Mouse (Mus musculus) MN1 (cell line): ENCODE data around the gene Pla2g16.

Experiments used
- DNase-seq: peaks from one replicate; pipeline ENCODE4 v3.0.0-alpha.2; 2016; ENCODE audit warnings: low spot score

Pla2g16 gene

DNA sequence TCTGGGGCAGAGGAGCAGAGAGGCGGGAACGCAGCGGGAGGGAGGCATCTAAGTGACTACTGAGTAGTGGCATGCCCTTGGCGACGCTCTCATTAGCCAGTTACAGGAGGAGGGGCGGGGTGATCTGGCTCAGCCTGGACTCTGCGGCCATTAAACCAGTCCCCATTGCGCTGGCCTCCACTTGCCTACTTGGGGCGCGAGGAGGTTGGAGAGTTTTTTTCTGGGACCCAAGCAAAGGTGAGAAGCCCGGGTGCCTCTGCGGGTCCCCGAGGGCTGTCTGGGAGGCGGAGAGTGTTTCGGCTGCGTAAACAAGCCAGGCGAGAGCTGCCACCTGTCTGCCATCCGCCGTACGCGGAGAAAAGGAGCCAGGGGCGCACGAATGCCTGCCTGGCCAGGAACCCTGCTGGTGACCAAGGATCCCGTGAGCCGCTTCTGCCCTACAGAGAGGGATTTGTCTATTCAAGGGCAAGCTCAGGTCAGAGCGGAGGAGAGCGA is at the start of gene Pla2g16:
Gene Pla2g16, plus strand, starts transcription at position 132 of the 495 bp plus-strand sequence.
- DNase-seq = no peak

DNA sequence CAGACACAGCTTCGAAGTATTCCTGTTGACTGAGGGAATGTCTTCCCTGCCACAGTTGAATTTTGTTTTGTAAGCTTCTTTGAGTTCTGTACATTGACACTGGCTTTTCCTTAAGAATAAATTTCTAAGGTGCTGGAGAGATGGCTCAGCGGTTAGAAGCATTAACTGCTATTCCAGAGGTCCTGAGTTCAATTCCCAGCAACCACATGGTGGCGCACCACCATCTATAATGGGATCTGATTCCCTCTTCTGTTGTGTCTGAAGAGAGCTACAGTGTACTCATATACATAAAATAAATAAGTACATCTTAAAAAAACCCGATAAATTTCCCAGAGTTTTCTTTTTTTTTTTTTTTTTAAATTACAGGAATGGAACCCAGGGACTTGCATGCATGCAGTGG is 49.2 kb upstream of the Pla2g16 start:
- no peak for DNase-seq

DNA sequence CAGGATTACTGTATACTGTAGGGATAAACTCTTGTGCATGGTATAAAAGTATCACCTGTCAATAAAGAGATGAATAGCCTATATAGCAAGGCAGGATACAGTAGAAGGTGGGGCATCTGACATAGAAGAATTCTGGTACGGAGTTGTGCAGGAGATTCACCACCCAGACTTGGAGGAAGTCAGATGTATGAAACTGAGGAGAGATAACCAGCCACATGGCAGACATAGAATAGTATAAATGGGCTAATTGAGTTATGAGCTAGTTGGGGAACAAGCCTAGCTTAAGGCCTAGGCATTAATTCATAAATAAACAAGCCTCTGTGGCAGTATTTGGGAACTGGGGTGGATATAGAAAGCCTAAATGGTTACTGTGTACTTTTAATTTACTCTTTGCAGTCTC is 40.8 kb upstream of the Pla2g16 start:
- no peak for DNase-seq

DNA sequence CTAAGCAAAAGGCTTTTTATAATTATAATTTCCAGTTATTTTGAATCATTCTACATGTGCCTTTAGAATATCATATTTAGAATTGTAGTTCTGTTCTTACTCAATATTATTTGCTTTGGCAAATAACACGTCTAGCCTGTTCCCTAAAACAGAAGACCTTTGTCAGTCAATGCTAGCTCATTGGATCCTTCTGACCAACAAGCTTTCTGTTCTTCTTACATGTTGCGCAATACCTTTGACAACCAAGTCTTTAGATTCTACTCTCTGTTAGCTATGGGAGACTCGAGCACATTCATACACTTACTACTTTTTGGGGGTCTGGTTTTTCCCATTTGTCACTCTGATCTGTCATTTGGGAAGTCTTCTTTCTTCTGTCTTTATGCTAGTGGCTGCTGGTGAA is 35.6 kb upstream of the Pla2g16 start:
- DNase-seq = no peak

DNA sequence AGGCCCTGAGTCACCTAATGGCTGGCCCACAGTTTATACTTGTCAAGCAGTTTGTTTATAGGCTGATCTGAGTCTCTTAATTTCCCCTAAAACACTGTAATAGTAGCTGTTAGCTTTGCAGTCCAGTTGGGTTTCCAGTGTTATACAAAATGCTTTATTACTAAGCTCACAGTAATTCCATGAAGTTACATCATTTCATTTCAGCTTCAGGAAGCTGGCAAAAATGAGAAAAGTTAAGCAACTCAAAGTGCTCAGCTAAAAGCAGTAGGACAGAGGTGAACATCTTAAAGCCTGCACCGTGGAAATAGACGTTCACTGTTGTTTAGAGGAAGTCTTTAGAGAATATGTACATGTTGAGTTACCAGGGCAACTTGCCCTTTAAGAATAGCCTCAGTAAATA is 34.4 kb upstream of the Pla2g16 start:
- DNase-seq = no peak

DNA sequence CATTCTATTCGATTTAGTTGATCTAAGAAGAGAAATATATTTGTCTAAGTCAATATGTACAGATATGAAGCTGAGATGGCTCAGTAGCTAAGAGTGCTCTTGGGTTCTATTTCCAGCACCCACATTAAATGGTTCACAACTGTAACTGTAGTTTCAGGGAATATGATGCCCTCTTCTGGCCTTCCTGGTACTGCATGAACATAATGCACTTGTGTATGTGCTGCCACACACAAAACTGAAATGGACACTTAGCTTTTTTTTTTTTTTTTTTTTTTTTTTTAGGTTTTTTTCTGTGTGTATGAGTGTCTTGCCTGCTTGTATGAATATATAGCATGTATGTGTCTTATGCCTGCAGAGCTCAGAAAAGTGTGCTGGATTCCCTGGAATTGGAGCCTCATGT is 34.0 kb upstream of the Pla2g16 start:
- DNase-seq = no peak

DNA sequence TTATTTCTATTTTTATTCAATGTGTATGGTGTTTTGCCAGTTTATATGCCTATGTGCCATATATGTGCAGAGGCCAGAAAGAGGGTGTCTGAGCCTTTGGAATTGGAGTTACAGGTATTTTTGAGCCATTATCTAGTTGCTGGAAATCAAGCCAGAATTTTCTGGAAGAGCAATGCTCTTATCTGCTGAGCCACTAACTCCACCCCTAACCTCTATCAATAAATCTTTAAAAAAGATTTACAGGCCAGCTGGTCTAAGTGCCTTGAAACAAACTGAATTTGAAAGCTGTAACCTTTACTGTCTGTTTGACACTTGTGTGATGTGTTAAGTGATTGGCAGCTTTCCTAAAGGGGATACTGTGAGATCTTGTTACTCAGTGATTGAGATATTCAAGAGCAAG is 33.5 kb upstream of the Pla2g16 start:
- no peak for DNase-seq

DNA sequence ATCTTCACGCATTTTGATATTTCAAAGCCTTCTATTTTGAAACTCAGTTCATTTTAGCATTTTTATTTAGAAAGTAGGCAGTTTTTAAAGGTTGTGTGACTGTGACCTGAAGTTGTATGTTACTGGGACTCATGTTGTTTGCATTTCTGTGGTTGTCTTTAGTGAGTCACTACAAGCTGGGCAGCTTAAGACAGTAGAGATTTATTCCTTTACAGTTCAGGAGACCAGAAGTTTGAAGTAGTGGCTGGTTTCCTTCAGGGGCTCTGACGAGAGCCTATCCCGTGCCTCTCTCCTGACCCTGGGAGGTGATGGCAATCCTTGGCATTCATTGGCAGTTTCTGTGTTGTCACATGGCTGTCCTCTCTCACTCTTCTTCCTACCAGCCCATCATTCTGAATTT is 32.4 kb upstream of the Pla2g16 start:
- no peak for DNase-seq

DNA sequence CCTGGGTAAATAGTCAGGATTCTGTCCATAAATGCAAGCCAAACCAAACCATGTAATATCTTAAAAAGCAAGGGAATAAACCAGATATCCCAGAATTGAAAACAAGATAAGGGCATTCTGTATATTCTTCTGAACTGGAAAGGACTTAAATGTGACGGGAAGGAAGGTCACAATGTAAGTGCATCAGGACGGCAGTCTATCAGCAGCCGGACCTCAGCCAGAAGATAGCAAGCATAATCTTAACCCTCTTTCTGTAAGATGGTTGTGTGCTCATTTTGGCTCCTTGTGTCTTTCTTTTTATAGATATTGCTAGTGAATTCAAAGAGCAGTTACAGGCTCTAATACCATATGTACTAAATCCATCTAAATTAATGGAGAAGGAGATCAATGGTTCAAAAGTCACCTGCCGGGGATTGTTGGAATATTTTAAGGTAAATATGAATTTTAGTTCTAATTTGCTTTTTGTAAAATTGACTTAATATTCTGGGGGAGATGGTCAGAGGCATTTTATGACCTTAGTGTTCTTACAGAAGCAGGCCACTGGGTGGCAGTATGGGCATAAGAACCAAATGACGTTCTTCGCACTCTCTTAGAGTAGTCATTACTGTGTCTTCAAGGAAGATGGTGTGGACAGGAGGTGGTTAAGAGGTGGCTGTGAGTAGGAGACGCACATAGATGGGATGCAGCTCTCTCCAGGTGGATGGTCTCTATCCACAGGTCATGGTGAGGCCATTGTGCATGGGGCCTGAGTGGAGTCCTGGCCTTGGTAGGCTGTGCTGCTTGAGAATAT is 28.4 kb upstream of the Pla2g16 start:
- peak; percentile 36 for DNase-seq

DNA sequence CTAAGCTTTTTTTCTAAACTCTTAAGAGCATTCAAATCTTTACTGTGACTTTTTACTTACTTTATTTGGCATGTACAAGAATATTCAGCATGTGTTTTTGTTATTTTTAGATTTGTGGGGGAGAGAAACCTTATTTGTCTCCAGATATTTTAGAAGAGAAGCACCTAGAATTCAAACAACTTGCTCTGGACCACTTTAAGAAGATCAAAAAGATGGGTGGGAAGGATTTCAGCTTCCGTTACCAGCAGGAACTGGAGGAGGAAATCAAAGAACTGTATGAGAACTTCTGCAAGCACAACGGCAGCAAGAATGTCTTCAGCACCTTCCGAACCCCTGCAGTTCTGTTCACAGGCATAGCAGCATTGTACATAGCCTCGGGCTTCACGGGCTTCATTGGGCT is 25.4 kb upstream of the Pla2g16 start:
- DNase-seq = no peak

DNA sequence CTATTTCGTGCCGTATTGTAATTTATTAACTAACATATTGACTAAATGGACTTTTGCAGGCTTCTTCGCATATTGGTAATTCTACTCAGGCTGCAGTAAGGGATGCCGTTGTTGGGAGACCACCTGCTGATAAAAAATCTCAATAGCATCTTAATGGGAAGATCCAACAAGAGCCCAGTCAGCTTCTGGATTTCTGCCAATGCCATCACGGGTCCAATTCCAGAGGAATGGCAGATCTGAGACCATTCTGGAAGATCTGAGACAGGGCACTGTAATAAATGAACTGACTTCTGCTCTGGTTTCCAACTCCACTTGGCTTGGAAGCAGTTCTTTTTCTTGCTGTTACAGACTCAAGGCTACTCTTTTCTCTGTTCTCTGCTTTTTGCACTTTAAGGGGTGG is 23.4 kb upstream of the Pla2g16 start:
- no peak for DNase-seq

DNA sequence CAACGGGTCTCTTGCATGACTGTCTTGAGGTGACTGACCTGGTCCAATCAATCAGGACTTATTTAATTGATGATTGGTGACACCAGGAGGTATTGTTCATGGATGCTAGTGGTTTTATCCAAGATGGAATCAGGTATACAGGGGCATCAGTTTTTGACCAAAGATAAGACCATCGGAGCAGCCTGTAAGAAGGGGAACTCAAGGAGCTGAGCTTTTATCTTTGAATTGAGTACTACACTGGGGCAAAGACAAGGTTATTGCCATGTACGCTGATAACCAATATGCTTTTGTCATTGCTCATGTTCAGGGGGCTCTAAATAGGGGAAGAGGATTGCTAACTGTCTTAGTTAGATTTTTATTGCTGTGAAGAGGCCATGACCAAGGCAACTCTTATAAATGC is 8.3 kb upstream of the Pla2g16 start:
- no peak for DNase-seq

DNA sequence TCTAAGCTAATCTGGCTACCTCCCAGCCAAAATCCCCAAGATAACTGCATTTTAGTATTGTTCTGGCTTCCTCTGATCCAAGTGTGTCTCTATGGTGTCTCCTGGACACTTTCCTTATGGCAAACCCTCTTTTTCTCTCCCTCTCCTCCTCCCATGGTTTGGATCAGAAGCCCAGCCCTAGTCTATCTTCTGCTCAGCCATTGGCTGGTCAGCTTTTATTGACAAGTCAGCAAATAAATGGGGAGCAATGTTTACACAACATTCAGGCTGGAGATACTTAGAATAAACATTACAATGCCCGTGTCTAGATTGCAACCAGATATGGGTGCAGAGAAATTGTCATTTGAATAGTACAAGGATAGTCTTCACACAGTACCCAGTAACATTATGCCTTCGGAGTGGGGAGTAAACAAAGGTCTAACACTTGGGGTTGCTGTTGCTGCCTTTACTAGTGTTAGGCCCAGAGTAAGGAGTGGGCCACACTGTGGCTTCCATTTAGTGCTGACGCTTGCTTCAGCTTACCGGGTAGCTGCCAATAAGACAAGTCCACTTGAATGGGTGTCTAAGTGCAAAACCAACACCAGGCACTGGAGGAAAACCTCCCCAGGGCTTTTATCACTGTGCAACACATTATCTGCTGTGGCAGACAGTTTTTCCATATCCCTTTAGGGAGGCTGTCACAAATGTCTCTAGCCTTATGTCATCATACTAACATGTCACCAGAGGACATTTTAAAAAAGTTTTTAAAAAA is 5.5 kb upstream of the Pla2g16 start:
- DNase-seq = no peak

DNA sequence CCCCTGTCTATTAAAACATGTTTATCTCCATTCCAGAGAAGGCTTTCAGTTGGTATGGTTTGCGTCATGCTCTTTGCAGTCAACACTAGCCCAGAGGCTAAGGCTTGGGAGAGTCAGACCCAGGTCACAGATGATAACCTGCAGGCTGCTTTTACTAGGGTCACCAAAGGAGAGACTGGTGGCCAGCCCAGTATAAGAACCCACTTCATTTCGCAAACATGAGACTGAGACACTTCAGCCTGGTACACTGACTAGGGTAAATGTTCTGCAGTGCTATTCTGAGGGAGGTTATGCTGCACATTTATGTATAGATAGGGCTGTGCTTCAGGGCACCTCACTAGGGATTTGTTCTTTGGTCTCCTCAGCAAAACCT is 5.0 kb upstream of the Pla2g16 start:
- DNase-seq = no peak

DNA sequence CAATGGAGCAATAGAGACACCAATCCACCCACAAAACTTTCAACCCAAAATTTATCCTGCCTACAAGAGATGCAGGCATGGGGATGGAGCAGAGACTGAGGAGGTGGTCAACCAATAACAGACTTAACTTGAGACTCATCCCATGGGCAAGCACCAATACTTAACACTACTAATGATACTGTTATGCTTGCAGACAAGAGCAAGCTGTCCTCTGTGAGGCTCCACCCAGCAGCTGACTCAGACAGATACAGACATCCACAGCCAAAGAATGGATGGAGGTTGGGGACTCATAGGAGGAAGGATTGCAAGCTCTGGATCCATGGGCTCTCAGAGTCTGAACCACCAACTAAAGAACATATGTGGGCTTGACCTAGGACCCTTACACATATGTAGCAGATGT is 3.8 kb upstream of the Pla2g16 start:
- DNase-seq = no peak

DNA sequence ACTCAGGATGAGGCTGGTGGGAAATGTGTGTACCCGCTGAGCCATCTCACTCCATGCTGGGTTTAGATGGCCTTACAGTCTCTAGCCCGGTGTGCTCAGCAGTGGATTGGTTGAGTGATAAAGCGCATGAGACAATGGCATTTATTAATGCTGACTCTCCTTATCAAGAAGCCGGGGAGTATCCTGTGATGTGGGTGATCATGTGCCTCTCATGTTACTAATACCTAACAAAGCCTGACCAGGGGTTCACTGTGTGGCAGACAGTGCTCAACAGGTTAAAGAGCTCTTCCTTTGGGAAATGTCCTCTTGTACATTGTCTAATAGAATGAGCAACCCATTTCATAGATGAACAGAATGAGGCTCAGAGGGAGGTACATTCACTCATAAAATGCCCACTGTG is 2.4 kb upstream of the Pla2g16 start:
- DNase-seq = no peak

DNA sequence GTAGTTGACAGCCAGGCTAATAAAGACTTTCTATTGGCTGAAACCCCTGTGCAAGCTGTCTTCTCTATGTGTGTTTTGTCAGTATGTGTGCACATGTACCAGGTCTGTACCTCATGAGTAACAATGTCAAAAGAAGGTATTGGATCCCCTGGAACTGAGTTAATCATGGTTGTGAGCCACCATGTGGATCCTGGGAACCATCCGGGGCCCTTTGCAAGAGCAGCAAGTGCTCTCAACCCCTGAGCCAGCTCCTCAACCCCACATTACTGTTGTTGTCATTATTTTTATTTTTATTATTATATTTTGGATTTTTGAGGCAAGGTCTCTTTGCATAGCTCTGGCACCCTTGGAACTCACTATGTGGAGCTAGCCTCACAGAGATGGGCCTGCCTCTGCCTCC is 618 bp upstream of the Pla2g16 start:
- no peak for DNase-seq

DNA sequence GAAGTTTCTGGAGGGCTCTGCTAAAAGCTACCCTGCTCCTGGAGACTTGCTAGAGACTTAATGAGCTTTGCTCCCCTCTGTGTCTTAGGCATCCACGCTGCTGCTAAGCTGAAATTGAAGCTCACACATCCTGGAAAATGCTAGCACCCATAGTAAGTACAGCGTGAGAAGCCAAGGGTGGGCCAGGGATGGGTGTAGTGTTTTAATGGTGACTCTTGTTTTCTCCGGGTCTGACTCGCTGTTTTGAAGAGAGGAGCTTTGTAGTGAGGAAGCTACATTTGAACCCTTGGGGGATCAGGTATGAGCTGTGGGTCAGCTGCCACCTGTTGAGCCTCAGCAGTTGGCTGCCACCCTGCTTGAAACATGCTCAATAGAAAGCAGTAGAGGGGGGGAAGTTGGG is 585 bp downstream of the Pla2g16 start:
- DNase-seq = no peak

DNA sequence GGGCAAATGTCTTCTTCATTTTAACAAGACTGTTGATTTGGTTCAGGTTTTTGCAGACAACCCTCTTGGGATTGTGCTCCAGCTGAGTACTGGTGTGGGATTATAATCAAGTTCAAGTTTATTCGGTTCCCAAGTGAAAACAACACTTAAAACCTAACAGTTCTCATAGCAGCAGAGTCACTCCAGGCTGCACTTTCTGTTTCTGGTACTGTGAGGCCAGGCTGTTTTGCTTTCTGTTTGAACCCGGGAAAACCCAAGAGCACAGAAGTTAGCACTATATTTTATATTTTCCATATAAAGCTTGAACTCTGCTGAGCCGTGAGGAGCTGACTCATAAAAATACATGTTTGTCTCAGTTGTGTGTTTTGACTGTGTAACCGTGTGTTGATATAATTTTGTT is 1.4 kb downstream of the Pla2g16 start:
- no peak for DNase-seq

DNA sequence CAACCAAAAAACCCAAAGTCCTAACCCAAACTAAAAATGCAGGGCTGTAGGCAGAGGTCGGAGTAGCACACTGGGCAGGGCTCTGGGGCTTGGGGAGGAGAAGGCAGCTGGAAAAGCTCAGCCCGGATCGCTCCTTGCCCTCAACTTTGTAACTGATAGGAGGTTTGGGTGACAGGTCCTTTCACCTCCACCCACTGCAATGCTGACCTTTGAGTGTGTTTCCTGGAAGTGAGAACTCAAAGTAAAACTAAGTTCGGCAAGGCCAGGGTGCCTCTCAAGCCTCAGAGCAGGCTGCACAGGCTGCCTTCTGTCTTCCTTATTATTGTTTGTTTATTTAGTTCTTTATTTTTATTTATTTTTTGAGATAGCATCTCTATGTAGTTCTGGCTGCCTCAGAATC is 2.7 kb downstream of the Pla2g16 start:
- DNase-seq = no peak

DNA sequence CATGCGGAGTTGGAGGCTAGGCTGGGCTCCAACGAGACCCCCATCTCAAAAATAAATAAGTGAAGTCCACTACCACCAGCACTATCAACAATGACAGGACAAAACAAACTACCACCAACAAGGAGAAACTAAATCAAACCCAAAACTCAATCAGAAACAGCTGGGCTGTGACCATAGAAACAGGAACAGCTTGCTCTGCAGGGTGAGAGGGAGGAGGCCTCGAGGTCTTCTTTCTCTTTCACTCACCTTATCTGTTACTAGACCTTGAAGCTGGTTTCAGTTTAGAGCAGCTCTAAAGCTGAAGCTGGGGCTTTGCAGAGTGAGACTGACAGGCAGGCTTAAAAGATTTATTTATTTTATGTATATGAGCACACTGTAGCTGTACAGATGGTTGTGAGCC is 4.2 kb downstream of the Pla2g16 start:
- DNase-seq = no peak

DNA sequence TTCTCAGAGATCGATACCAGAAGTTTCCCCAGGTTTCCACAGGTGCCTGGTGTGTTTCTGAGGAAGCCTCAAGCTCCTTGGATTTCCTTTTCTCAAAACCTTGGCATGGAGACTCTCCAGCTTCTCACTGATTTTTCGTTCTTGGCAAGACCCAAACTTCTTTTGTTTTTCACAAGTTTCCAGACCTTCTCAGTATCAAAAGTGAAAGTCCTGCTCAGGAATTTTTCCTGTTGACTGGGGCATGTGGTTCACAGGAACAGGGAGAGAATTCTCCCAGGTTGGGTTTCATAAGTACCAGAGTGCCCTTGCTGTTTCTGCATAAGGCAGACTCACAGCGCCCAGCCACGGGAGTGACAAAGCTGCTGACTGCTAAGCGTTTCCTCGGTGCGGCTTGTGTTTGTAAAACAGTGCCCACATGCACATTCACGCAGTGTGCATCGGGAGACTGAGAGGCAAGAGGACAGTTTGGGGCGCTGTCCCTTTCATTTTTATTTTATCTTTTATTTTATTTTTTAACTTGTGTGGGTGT is 5.4 kb downstream of the Pla2g16 start:
- no peak for DNase-seq

DNA sequence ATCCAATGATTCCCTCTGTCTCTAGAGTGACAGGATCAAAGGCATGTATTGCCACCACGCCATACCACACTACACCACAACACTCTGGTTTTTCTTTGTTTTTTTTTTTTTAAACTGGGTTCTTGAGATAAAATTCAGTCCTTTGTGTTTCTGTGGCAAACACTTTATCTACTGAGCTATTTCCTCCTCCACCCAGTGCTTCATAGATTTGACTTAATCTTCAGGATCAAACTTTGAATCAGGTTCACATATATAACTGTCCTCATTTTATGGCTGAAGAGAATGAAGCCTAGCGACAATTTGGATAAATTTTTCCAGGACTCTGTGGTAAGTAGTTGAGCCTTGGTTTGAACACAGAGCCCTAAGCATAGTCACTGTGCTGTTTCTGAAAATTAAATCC is 6.4 kb downstream of the Pla2g16 start:
- DNase-seq = no peak
